Mouse (Mus musculus) skeletal muscle tissue, adult 2 months (tissue): Measurements from ENCODE around the gene Slc16a13.

ENCODE experiments used
- DNase-seq: peaks from one replicate; pipeline ENCODE4 v3.0.0-alpha.2; 2012; ENCODE audit warnings: low read depth, low spot score

Gene Slc16a13

GRCm38 (mm10) chr11:70220731-70221602 is at the start of gene Slc16a13:
Gene Slc16a13 (minus strand): TSS chr11:70221064.
- DNase-seq = peak; percentile 90

- DNase-seq = peak; percentile 32
Measured at GRCm38 (mm10) chr11:70266405-70266804, 45.5 kb upstream of the Slc16a13 start.

DNA sequence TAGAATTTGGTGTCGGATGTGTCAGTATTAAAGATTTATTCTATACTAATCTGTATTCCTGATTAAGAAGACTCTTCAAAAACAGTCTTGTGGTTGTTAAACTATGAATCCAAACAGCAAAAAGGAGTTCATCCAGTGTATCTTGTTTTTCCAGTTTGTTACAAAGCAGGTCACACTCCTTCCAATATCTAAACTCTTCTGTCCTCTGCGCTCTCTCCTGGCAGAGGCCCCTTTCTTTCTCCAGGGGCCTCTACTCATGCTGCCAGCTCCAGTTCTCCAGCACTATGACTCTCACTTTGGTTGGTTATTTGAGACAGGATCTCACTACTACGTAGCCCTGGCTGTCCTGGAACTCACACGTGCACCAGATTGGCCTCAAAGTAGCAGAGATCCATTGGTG is 45.0 kb upstream of the Slc16a13 start:
- no peak for DNase-seq

GRCm38 (mm10) chr11:70265252-70265651 is 44.4 kb upstream of the Slc16a13 start:
- DNase-seq = no peak

GRCm38 (mm10) chr11:70259035-70259434 is 38.2 kb upstream of the Slc16a13 start:
- DNase-seq = no peak

DNA sequence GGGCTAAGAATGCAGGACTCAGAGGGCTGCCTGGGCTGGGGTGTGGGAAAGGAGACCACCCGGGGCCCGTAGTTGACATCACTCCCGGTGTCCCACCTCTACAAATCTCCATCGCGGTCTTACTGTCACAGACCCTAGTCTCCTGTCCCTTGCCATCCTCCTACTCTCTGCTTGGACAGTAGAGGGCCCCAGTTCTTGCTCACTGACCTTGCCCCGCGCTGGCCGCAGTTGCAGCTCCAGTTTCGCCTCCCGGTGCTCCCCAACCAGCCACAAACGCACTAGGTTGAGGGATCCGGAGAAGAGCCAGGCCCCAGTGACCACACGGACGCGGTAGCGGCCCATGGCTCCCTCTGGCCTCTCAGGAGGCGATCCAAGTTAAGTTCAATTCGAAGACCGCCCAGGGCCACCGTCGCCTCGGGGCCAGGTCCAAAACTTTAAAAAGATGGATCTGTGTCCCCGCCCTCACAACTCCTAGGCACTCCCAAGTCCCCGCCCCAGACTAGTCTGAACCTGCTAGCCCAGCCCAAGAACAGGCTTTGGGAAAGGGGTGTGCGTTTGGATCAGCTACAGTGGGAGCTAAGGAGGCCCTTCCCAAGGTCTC is 34.2 kb upstream of the Slc16a13 start, which contains the start of gene Alox12:
Gene Alox12, minus strand, starts transcription at position 423 of the 601 bp plus-strand sequence.
- no peak for DNase-seq

DNA sequence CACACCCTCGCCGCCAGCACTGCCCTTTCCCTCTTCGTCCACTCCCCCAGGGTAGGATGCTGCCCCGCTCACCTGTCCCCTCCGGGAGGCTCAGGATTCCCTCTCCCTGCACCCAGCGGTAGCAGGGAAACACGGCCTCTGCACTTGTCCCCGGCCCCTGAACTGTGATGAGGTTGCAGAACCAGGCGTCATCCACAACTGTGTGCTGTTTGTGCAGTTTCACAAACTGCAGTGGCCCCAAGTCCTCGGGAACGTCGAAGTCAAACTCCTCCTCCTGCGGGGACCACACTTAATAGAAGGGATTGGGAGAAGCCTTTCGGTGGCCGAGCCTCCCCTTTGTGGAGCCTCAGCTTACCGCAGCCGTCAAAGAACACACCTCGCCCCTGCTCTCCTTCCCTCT is 33.5 kb upstream of the Slc16a13 start:
- DNase-seq = no peak

- no peak for DNase-seq
Measured at GRCm38 (mm10) chr11:70251853-70252252, 31.0 kb upstream of the Slc16a13 start.

- DNase-seq = no peak
Measured at GRCm38 (mm10) chr11:70250150-70250549, 29.3 kb upstream of the Slc16a13 start.

DNA sequence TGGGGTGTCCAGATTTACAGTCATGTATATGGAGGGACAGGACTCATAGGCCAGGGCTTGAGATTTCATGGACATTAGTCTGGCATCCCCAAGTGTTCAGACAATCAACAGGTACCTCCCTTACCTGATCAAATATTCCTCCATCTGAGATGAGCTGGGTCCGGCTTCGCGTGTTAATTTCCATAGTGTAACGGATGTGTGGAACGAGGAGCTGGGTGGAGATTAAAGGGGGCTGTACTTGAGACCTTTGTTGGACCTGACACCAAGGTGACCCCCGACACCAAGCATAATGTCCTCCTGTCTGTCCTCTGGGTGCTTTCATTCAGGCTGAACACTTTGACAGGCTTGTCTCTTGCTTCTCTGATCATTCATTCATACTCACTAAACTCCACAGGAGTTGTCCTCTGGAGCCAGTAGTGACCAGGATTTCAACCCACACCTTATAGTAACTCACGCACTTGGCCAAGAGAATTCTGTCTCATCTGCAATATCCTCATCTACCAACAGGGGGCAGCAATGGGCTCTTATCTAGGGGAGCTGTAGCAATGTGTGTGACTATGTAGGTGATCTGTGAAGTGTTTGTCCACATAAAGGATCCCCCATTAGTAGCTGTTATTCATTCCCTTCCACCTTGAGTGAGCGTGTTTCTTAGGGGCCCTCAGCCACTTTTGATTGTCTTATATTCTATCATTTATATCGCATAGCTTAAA is 26.4 kb upstream of the Slc16a13 start:
- no peak for DNase-seq

GRCm38 (mm10) chr11:70242591-70242990 is 21.7 kb upstream of the Slc16a13 start:
- no peak for DNase-seq

DNA sequence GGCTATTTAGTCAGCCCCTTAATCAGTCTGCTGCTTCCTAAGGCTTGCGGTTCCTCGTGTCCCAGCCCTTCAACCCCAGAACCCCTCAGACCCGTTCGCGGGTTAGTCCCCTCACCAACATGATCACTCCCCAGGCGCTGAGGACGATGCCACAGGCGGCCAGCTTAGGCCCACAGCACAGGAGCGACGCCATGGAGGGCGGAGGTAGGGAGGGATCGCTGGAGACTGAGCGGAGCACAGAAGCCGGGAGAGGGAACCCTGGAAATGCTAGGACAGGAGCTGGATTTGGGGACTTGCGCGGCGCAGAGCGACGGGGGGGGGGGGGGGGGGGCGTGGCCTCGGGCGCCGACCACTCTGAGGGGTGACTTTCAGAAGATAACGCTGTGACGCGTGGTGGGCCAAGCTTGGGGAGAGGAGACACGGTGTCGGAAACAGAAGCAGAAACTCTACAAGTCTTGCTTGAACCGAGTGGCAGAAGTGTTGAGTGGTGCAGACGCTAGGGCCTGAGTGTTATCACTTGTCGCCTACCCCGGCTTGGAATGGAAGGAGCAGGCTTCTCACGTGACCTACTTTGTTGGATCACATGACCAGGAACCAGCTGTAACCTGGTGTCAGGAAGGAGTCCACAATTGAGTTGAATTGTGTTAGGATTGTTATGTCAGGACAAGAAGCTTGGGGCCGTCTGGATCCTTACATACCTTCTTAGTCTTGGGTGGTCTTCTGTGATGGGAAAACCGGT is 18.8 kb upstream of the Slc16a13 start, which contains the start of the genes Gm21988 and Rnasek:
Gene Gm21988, minus strand, starts transcription at position 290 of the 739 bp plus-strand sequence.
Gene Rnasek, minus strand, starts transcription at position 302 of the 739 bp plus-strand sequence.
- peak; percentile 84 for DNase-seq

DNA sequence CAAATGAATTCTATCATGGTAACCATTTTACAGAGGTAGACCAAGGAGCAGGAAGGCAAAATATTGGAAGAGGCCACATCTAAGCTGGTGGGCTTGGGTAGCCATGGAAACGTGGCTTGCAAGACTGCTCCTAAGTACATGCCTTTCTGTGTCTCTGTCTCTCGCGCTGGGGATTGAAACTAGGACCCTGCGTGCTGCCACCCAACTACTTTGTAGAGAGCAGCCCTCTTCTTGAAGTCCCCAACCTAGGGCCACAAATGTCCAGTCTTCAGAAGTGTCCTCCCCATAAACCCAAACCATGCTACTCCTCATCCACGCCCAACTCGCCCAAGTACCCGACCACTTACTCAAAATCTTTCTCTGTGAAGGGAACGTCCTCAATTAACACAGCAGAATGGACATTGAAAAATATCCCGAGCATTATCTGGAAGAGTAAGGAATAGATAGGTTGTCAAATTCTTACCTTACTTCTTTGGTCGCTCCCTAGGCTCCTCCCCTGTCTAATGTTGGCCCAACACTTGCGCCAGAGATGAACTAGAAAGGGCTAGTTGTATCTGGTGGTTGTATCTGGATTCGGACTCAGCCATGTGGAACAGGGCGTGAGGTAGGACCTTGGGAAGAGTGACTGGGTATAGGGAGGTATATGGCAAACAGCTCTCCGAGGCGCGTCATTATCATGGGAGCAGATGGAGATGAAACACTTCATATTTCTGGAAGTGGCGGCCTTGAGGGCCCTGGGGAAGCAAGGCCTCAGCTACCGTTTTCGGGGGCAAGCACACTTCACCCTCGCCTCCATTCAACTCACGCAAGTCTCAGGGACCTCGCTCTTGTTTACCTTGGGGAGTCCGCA is 18.0 kb upstream of the Slc16a13 start:
- no peak for DNase-seq

DNA sequence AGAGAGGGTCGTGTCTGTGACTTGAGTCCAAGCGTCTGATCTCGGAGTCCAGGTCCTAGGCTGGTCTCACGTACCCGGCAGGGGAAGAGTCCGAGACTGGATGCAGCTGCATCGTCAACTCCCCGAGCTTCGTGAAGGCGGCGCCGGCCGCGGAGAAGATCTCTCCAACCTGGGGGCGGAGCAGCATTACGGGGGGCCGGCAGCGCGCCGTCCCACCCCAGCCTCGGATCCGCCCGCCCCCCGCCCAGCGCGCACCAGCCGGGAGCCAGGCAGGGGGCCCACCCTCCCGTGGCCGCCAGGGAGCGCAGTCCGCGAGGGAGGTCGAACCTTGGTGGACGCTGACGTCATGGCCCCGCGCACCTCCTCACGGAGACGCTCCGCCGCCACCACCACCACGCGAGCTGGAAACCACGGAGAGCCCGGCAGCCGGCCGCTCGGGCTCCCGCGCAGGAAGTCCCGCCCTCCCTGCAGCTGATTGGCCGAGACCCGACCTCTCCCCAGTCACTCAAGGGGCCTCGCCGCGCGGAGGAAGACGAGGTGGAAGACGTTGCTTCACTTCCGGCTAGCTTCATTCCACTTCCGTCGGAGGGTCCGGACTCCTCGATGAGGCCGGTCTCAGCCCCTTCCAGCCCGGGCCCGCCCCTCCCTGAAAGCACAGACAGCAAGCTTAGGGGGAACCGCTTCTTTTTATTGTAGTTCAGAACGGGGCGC is 16.7 kb upstream of the Slc16a13 start, which contains the start of gene 0610010K14Rik:
Gene 0610010K14Rik, minus strand, starts transcription at position 458 of the 711 bp plus-strand sequence.
- DNase-seq = peak; percentile 96

GRCm38 (mm10) chr11:70236717-70237116 is 15.9 kb upstream of the Slc16a13 start:
- no peak for DNase-seq

GRCm38 (mm10) chr11:70235254-70235900 is 14.5 kb upstream of the Slc16a13 start:
- no peak for DNase-seq

- no peak for DNase-seq
Measured at GRCm38 (mm10) chr11:70234497-70234896, 13.6 kb upstream of the Slc16a13 start.

- DNase-seq = peak; percentile 64
Measured at GRCm38 (mm10) chr11:70234037-70234436, 13.2 kb upstream of the Slc16a13 start.

DNA sequence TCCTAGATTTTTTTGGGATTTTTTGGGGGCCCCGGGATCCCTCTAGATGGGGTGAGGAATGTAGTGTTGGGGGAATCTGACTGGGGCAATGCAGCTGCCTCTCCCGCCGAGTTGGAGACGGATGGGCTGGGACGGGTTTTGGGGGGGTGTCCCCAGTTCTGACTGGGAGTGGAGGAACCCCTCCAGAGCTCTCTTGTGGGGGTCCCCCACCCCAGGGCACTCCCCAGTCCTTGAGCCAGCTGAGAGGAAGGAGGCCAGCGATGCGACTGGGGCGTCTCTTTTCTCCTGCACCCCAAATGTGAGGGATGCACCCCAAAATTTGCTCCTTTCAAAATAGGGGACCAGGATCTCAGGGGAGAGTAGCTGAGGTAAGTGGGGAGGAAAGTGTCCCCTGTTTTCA is 12.2 kb upstream of the Slc16a13 start:
- no peak for DNase-seq
